Mouse (Mus musculus) testis, adult 2 months (tissue): ENCODE data around the gene Chchd6.

Source experiments
- CTCF ChIP-seq: fragments of 200-500 bp; IDR thresholded peaks from 2 replicates; pipeline ENCODE4 v1.5.1; 2012; ENCODE audit warnings: low read depth, mild to moderate bottlenecking, inconsistent platforms, low read length, moderate library complexity; ENCODE audit not compliant: control insufficient read depth, insufficient read depth, insufficient replicate concordance
- POLR2A ChIP-seq: fragments of 200-500 bp; IDR thresholded peaks from 2 replicates; pipeline ENCODE4 v1.6.1; 2012; ENCODE audit warnings: low read depth, mild to moderate bottlenecking, inconsistent platforms, low read length, moderate library complexity; ENCODE audit not compliant: control insufficient read depth

DNA sequence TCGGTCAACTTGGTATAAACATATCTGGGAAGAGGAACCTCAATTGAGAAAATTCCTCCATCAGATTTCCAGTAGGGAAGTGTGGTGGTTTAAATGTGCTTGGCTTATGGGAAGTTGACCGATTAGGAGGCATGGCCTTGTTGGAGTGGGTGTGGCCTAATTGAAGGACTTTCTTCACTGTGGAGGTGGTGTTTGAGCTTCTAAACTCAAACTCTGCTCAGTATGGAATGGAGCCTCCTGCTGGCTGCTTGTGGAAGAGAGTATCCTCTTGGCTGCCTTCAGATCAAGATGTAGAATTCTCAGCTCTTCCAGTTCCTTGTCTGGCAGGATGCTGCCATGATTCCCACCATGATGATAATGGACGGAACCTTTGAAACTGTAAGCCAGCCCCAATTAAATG is 27.2 kb upstream of the Chchd6 start:
- TF ChIP-seq POLR2A, result no peak
- TF ChIP-seq CTCF, result no peak
